Mouse (Mus musculus) left cerebral cortex, adult 8-10 months (tissue): Measurements from ENCODE around the gene 4930519G04Rik. TPM values are rescaled to one million over a fixed set of nuclear protein-coding genes. Genes with fewer than 3 reads are reported as not detected.
"Not testable (repeated sequence)": the region's sequence is repeated elsewhere in the genome, so short reads cannot be mapped to it uniquely, and the experiment has no call there.

Experiments
- DNase-seq, 2 experiments: peaks; one replicate each; pipeline ENCODE4 v3.0.0; 2022; ENCODE audit warnings: low spot score in 2 of 2
- microRNA-seq, 2 experiments: library from miRNA; unstranded; fragments of <30 nt; microRNA quantifications; one replicate each; pipeline ENCODE4 v1.2.0; 2022
- total RNA-seq, 4 experiments: library from RNA; stranded (reverse); gene quantifications; 2 replicates each; pipeline ENCODE4 v1.2.4; 2022

4930519G04Rik gene
- total RNA-seq, 4 experiments from 2014 or later: not detected

DNA sequence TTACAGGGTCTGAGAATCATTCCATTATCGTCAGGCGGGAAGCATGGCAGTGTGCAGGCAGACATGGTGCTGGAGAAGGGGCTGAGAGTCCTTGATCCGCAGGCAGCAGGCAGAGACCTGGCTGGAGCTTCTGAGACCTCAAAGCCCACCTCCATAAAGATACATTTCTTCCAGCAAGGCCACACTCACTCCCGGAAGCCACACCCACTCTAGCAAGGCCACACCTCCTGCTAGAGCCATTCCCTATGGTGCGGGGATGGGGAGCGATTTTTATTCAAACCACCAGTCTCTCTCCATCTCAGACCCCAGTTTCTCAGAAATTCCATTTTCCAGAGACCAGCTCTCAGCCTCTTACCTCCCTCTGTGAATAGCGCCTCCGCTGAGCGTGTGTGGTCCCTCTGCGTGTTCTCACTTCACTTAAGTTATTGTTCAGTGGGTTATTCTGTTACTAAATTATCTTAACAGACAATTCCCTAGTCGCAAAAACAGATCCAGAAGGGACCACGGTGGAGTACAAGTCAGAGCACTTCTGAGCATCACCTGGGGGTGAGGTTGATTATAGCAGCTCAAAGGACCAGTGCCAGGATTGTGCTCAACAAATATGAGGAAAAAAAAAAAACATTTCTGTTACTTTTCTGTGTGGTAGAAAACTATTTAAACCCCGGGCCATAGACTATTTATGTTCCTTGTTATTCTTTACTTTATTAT, 55.3 kb downstream of the 4930519G04Rik start:
- no peak for DNase-seq

DNA sequence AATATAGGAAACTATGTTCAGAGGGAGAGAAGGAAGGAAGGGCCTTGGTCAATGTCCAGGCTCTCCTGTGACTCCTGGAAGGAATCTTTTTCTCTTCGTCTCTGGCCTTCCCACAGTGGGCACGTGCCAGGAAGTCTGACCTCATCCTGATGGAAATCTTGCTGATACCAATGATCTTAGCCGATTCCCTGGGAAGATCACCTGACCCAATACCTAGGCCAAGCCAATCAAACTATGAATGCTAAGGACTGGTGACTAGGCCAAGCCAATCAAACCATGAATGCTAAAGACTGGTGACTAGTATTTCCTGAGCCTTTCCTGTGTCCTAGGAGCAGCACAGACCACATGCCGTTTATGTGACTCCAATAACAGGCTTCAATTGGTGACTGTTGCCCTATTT, 60.2 kb downstream of the 4930519G04Rik start:
- no peak for DNase-seq

DNA sequence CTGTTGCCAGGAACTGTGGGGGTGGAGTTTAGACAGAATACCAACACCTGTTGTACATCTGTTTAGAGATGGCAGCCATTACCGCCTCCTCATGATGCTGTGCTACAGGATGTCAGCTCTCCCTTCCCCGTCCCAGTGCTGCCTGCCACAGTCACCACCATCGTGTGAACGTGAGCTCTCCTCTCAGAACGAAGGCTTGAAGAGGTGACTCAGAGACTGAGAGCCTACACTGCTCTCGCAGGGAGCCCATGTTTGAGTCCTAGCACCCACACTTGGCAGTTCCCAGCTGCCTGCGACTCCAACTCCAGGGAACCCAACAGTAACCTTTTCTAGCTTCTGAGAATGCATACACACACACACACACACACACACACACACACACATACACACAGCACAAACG, 61.4 kb downstream of the 4930519G04Rik start:
- DNase-seq: peak in 1 of 2 experiments; percentile 72

DNA sequence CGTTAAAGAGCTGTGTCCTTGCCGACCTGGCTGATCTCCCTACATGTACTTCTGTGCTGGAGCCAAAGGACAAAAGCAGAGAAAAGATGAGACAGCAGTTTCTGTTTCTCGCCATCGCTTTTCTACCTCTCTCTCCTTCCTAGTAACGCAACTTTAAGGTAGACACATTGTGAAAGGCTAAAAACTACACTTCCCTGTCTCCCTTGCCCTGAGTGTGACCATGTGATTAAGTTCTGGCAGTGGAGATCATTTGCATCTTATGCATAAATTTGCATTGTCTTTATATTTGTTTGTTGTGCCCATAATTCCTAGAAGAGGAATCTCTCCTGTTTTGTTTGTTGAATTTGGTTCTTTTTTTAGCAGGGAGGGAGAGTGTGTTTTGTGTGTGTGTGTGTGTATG, 62.4 kb downstream of the 4930519G04Rik start:
- DNase-seq: no peak

DNA sequence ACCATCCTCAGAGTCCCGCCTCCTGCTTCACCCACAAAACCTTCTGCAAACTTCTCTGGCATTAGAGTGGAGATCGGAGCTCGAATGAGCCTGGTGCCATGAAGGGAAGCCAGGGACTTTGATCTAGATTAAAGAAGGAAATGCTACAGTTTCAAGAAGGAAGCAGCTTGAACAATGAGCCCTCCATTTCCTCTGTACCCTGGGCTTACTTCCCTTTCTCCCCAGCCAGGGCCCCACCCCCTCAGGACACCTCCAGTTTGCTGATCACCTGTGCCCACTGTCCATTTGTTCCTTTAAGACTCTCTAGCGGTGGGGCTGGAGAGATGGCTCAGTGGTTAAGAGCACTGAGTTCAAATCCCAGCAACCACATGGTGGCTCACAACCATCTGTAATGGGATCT, 63.3 kb downstream of the 4930519G04Rik start:
- DNase-seq: no peak

DNA sequence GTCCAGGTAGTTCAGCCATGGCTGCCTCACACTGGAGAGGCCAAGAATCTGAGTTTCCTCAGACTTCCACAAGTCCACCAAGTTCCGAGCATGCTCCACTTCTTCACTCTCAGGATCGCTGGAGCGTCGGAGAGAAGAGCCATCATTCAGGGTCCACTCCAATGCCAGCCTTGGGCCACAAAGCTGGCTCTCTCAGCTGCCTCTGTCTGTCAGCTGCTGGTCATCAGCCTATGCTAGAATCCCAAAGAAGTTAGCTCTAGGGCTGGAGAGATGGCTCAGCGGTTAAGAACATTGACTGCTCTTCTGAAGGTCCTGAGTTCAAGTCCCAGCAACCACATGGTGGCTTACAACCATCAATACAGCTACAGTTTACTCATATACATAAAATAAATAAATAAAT, 63.9 kb downstream of the 4930519G04Rik start:
- not testable (repeated sequence) for DNase-seq

DNA sequence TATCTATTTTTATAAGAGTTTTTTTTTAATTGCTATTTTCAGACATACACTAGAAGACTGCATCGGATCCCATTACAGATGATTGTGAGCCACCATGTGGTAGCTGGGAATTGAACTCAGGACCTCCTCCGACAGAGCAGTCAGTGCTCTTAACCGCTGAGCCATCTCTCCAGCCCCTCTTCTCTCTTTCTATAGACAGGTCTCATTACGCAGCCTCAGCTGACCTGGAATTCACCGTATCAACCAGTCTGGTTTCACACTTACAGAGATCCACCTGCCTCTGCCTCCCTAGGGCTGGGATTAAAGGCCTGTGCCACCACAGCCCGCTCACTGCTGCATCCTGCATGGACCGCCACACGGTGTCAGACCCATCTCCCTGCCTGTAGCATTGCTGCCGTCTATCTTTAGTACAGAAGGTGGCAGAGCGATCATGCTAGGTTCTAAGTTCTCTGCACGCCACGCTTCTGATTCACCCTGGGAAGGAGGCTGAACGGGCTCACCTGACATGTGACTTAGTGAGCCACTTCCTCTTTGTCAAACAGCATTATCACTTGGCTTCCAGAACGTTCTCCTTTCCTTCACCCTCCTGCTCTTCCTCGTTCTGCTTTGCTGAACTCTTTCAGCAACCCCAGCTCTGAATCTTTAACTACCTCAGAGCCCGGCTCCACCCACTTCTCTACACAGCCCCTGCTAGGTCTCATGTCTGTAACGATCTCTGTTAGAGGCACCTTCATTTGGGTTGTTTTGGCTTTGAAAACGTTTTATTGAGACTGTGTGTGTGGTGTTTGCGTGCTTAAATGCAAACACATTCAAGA, 68.3 kb downstream of the 4930519G04Rik start:
- DNase-seq: no peak

DNA sequence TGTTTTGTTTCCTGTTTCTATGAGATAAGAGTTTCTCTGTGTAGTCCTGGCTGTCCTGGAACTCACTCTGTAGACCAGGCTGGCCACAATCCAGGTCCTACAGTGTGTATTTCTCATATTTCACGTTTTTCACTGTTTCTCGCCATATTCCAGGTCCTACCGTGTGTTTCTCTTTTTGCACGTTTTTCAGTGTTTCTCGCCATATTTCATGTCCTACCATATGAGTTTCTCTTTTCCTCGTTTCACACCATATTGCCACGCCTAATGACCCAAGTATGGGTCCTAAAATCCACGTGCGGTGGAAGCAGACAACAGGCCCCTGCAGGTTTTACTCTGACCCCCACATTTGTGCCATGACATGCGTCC, 68.9 kb downstream of the 4930519G04Rik start:
- no peak for DNase-seq

DNA sequence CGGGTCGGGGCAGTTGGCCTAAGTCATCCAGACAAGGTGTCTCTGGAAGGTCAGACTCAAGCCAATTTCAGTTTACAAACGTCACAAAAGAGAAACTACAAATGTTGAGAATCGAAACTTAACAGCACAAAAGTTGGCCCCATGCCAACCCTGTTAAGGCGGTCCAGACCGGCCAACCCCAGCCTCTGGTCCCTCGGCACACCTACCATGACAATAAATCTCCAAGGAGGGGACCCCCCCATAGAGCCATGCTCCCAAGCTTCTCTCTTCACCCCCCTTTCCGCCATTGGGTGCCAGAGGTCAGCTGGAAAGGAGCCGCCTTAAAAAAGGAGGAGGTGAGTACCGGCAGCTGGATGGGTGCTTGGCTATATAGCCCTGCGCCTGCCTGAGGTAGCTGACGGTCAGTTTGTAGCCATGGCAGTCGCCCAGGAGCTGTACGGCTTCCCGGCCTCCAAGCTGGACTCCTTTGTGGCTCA, 69.6 kb downstream of the 4930519G04Rik start, which contains the start of gene Oasl1:
Gene Oasl1 (plus strand): TSS at position 243 of the 476 bp plus-strand sequence.
- DNase-seq: no peak

DNA sequence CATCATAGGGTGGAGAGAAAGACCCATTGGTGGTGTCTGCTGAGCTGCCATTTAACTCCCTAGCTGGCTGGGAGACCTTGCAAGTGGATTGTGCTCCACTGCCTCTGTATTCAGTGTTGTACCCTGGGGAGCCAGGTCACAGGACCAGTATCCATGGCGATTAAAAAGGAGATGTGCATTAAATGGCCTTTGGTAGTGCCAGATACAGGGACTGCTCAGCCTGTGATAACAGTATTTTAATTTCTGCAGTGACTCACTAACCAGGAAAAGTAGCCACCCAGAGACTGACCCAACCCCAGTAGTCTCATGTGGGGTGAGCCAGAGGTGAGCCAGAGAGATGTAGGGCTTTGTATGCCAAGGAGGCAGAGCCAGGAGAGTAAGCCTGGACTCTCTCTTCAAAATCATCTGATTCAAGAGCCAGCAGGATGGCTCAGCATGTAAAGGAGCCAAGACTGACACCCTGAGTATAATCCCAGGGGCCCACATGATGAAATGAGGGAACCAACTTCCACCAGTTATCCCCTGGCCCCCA, 72.8 kb downstream of the 4930519G04Rik start:
- DNase-seq: no peak

DNA sequence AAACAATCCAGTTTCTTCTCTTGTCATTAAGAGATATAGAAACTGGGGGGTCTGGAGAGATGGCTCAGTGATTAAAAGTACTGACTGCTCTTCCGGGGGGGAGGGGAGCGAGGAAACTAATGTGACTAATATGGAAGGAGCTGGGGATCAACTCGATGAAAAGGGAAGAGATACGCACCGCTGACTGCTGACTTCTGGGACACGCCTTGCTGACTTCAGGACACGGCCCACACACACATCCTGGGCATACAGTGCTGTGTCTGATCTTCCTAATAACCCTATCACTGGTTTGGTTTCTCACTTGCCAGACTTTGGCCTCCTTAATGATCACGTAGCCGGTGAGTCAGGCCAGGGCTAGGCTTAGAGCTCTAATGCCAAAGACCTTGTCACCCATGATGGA, 73.3 kb downstream of the 4930519G04Rik start:
- no peak for DNase-seq

DNA sequence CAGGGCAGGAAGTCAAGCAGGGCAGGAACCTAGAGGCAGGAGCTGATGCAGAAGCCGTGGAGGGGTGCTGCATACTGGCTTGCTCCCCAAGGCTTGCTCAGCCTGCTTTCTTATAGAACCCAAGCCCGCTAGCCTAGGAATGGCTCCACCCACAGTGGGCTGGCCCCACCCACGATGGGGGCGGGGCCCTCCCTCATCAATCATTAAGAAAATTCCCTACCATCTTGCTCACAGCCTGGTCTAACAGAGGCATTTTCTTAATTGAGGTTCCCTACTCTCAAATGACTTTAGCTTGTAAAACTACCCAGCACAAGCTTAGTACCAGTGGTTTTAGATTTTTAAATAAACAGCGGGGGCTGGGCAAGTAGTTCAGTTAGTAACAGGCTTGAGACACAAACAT, 78.2 kb downstream of the 4930519G04Rik start:
- DNase-seq: no peak

DNA sequence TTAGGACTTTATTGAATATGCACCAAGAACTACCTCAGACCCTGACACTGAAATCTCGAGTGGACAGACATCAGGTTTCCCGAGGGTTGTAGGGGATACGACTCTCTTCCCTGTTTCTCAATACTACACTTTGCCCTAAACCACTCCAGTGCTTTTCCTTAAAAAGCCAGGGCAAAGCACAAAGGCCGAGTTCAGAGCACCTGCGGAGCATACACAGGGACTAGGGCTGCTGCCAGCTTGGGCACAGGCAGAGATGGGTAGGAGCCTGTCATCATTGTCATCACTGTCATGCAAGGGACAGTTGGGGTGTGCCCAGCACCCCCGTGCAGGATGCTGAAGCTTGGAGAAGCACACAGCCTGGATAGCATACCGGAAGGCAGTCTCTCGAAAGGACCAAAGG, 79.7 kb downstream of the 4930519G04Rik start:
- no peak for DNase-seq

Small RNAs within 50 kb of the gene (microRNA-seq; reads per million reads assigned to microRNA genes)
- gene Mir6240: 6.6 to 10.5 reads per million in 2 experiments

Other genes with a start within 250 kb of the 4930519G04Rik start
- 1 to 10 TPM; 1.1 to 2.4 (median 1.5) TPM for gene Trpv4, start 195.2 kb upstream of the 4930519G04Rik start, total RNA-seq
- gene Gltp, start 162.7 kb upstream of the 4930519G04Rik start, total RNA-seq: 10 to 100 TPM; 33.0 to 39.0 (median 35.4) TPM
- 10 to 100 TPM; 10.7 to 18.7 (median 13.2) TPM for gene Tchp, start 145.9 kb upstream of the 4930519G04Rik start, total RNA-seq
- gene Ankrd13a, start 79.0 kb upstream of the 4930519G04Rik start, total RNA-seq: 10 to 100 TPM; 39.5 to 52.2 (median 45.9) TPM
- gene Git2, start 78.1 kb upstream of the 4930519G04Rik start, total RNA-seq: 10 to 100 TPM; 50.4 to 53.8 (median 52.0) TPM
- 100 to 1,000 TPM; 142 to 159 (median 153) TPM for gene 1500011B03Rik, start 30.2 kb upstream of the 4930519G04Rik start, total RNA-seq
- gene Gm9936, start 5.0 kb downstream of the 4930519G04Rik start, total RNA-seq: 1 to 10 TPM in 1 of 4 experiments, under 1 TPM in 3; 0.57 to 1.1 (median 0.83) TPM
- 1 to 10 TPM; 2.3 to 6.1 (median 3.9) TPM for gene Oasl2, start 43.3 kb downstream of the 4930519G04Rik start, total RNA-seq
- under 1 TPM in 2 of 4 experiments, not detected in 2; 0.35 to 0.68 TPM for gene Oasl1, start 69.6 kb downstream of the 4930519G04Rik start, total RNA-seq
- 100 to 1,000 TPM; 192 to 228 (median 217) TPM for gene 2210016L21Rik, start 88.5 kb downstream of the 4930519G04Rik start, total RNA-seq
- not detected for gene Hnf1a, start 117.4 kb downstream of the 4930519G04Rik start, total RNA-seq
- gene Sppl3, start 157.5 kb downstream of the 4930519G04Rik start, total RNA-seq: 10 to 100 TPM; 83.7 to 90.3 (median 85.0) TPM
- not detected for gene Gm10401, start 244.6 kb downstream of the 4930519G04Rik start, total RNA-seq